Mouse (Mus musculus) right cerebral cortex, postnatal 10 days (tissue): ENCODE measurements around the gene Rpgrip1l.

Experiments used
- DNase-seq, 2 experiments: peaks; one replicate each; pipeline ENCODE4 v3.0.0; 2021; ENCODE audit warnings: low spot score in 2 of 2

Gene Rpgrip1l

DNA sequence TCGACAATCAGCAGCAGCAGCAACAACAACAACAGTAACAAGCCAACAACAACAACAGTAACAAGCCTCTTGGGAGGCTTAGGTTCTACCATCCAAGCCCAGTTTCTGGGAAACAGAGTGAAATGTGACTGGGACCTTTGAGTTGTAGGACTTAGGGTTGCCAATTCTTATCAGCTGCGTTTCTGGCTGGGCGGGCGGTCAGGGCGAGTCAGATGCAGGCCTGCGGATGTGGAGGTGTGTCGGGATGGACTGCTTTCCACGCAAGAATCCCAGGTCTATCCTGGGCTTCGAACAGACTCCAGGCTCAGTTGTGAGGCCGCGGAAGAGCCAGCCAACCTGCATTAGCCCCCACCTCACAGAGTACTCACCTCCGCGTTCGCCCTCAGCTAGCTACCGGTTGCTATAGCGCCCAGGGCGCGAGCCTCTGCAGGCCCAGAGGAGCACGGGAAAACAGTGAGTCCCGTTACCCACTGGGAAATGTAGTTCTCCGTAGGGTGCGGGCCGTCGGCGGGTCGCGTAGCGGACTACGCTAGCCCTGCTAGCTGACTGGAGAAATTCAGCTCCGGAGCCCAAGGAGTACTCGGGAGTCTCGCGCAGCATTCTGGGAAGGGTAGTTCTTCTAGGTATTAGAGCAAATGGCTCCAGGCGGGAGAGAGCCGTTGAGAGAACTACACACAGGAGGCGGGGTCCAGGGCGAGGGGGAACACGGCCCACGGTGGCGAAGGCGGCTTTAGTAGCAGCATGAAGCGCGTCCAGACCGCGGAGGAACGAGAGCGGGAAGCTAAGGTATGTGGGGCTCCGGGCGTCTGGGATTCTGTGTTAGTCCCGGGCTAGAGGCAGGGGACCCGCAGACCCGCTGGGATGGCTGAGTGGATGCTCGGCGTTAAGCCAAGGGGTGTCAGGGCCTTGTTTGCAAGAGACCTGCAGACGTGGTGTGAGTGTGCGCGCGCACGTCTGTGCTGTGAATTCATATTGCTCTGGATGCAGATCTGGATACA is at the start of gene Rpgrip1l, which contains the start of gene Fto:
Rpgrip1l (minus strand) TSS at position 428 of the 998 bp plus-strand sequence.
Fto (plus strand) TSS at position 691 of the 998 bp plus-strand sequence.
- peak; percentile 99 to 100 for DNase-seq

DNA sequence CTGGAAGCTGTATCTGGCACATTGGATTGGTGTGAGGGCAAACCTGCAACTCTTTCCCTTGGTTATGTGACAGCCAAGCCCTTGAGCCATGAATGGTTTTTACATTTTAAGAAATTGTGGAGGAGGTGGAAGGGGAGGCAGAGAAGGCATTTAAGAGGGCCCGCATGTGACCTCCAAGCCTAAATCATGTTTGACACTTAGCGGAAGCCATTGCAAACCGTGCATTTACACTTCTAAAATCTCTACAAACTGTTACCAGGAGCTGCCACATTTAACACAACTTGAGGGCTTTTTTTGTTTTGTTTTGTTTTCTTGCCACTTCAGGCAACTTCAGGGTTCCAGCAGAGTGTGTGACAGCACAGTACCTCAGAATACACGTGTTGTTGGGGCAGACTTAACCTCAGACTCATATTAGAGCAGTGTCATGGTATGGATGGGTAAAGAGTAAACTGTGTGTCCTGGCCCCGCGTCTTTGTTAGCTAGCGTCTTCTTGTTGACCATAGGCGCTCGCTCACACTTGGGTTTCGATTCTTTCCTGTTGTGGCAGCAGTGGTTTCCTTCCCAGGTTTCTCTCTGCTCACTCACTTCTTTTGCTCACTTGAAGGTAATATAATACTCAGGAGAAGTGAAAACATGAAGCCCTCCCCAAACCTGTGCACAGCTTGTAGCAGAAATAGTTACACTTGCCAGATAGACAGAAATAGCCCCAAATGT is 47.7 kb upstream of the Rpgrip1l start:
- DNase-seq = no peak

DNA sequence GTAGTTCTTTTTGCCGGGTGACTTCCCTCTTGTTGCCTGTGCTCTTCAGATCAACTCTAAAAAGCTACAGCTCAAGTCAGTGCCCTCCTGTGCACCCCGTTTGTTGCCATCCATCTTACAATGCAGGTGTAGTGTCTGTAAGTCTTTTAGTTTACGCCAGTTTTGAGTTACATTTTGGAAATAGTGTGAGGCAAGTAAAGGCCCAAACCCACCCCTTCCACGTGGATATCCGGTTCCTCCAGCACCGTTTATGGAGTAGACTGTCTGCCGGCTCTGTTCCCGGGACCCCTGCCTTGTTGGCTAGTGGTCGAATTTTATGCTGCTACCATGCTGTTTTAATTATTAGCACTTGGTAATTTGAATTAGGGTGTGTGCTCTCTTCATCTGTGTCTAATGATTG is 46.4 kb upstream of the Rpgrip1l start:
- peak in 1 of 2 experiments; percentile 14 for DNase-seq

DNA sequence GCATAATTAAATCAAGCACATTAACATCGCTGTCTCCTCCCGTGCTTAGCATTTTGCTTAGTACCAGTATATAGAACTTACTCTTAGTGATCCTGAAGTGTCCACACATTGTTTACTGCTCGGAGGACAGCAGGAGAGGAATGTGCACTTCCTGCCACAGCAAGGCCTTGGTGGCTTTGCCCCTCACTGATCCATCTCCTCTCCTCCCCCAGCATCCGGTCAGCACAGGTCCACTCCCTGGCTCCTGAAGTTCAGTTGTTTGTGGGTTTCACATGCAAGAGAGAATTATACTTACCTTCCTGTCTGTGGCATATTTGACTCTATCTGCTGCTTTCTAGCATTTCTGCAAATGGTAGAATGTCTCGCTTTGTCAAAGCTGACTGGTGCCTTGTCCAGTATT is 45.0 kb upstream of the Rpgrip1l start:
- no peak for DNase-seq

DNA sequence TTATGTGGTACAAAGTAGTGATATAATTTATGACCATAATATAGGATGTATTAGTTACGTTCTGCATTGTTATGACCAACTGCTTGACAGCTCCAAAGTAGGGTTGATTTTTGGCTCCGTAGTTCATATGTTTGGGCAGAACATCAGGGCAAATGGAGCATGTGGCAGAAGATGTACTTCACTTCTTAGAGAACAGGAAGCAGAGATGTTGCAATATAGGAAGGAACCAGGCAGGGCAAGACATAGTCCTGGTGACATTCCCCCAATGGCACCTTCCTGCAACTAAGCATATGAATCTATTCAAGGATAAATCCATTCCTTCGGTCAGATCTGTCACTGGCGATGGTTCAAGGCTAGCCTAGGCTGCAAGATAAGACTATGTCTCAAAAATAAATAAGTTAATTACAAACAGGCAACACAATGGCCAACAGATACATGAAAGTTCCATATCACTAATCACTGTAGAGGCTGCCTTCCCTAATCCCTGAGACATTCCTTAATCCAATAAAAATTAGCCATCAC is 44.5 kb upstream of the Rpgrip1l start:
- peak in 1 of 2 experiments; percentile 14 for DNase-seq

DNA sequence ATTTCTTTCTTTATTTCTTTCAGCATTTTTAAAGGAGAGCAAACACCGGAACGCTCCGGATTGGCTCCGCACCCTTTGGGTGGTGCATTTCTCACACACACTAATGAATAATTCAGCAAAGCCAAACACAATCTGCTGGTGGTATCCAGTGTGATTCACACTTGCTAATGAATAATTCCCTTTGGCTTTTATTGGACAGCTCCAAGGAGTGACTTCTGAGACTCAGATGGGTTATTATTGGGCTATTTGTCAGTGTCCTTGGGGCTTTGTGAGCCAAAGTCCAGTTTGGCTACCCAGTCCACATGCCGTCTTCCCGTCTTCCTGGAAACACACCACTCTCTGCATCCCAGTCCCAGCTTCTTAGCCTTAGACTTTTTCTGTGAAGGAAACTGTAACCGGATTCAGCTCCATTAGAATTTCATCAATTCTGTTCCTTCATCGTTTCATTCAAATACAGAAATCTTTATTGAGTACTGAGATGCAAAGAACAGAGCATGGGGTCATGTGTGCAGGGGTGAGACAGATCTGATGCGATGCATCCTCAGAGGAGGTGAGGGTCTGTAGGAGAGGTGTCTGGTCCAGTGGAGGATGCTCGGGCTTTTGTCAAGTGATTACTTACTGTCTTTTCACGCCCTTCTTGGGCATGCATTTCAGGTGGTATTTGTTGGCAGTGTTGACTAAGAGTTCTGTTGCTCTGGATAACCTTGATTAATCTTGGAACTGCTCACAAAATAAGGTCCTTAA is 43.1 kb upstream of the Rpgrip1l start:
- DNase-seq = peak in 1 of 2 experiments; percentile 13

DNA sequence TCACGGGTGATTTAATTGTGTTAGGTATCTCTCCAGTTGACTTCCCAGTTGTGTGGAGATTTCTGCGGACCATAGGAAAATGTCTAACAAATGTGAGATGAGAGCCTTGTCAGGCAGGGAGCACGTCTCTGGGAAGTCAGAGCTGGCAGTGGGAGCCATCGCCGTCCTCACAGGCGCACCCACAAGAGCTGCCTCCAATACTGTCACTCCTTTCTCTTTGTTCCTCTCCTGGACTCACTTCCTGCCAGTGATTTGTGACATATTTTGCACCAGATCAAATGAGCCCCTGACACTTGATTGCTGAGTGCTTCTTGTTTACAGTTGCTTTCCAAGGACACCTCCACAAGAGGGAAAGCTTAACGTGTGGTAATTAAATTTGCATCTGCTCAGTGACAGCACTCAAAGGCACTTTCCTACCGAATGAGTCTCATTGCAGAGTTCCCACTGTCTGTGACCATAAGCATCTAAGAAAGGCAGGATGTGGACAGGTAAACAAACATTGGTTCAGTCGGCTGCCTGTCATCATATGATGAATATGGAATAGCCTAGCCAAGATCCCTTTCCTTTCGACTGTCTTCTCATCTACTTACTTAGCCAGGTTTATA is 42.3 kb upstream of the Rpgrip1l start:
- no peak for DNase-seq

DNA sequence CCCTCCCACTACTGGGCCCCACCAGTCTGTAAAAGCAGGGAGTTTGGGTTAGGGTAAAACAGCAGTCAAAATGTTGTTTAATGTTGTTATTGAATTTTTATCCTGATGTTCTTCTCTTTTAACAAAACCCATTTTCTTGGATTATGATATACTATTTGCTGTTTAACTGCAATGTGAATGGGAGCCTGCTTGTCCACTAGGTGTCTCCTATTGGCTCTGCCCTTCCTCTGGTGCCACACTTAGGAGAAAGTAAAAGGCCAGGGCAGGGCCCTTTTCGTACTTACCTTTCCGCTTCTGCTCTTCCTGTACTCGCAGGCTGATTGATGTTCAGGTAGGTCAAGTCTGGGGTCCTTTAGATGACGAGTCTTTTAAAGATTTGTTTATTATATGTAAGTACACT is 40.8 kb upstream of the Rpgrip1l start:
- DNase-seq = no peak

DNA sequence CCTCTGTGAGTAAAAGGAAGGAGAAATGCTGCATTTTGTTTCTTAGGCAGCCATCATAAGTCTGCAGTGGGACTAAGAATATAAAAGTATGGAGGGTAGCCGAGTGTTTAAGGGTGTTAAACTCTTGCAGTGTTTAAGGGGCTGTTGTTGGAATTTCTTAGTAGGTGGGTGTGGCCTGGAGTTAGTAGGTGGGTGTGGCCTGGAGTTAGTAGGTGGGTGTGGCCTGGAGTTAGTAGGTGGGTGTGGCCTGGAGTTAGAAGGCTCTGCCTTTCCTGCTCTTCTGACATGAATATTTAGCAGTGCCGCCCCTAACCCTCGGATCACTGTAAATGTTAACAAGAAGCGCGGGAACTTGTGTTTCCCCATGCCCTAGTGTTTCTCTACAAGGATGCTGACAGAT is 40.0 kb upstream of the Rpgrip1l start:
- peak in 1 of 2 experiments; percentile 12 for DNase-seq

DNA sequence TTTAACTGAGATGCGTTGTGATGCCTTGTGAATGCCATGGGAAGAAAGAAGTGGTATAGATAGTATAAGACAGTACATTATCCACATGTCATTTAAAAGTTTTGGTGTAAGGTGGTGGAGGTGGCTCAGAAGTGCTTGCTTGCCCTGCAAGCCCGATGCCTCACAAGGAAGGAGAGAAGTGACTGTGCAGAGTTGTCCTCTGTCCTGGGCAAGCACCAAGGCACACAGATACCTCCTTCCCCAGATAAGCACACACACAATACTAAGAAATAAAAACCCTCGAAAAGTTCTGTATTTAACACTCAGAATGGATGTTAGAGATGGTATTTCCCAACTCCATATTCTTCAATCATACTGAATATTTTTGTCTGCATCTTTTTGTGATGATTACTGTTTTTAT is 39.5 kb upstream of the Rpgrip1l start:
- peak in 1 of 2 experiments; percentile 6 for DNase-seq

DNA sequence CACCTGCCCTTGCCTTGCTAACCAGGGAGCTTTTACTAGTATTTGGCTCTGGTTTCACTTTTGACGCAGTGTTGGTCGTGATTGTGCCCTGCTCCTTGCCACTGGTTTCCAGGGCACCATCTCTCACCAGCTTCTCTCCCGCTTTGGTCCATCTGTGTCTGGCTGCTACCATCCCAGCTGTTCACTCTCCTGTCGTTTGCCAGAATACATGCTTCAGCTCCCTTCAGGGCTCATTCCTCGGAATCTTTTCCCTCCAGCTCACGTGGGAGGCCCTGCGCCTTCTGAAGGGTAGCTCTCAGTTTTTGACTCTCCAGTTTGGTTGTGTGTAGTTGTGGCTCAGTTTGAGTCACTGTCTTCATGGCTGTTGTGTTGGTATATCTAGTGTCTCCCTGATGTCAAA is 37.6 kb upstream of the Rpgrip1l start:
- peak in 1 of 2 experiments; percentile 29 for DNase-seq

DNA sequence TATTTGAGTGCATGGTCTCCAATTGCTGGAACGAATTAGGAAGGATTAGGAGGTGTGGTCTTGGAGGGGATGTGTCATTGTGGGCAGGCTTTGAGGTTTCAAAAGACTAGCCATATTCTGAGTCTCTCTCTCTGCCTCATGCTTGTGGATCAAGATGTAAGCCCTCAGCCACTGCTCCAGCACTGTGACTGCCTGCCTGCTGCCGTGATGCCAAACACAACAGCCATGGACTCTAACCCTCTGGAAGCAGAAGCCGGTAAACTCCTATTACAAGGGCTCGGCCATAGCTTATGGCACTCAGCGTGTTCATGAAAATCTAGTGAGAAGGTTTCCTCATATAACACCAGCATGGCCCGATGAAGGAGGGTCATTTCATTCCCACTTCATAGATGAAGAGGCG is 36.8 kb upstream of the Rpgrip1l start:
- DNase-seq = peak in 1 of 2 experiments; percentile 17

DNA sequence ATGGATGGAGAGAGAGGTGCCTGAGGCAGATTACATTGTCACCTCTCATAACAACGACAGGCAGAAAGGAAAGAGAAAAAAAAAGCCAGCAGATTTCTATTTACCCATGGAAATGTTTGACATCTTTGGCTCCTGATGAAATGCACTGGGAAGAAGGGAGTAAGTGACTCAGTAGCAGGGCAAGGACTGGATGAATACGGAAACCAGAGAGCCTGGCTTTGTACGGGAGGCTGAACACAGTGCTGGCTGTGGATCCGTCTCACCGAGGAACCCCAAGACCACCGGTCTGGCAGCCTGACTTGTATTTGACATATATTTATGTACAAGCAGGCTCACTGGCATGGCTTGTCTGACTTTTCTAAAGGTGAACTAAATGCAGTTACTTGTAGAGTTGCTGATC is 34.5 kb upstream of the Rpgrip1l start:
- DNase-seq = peak in 1 of 2 experiments; percentile 16

DNA sequence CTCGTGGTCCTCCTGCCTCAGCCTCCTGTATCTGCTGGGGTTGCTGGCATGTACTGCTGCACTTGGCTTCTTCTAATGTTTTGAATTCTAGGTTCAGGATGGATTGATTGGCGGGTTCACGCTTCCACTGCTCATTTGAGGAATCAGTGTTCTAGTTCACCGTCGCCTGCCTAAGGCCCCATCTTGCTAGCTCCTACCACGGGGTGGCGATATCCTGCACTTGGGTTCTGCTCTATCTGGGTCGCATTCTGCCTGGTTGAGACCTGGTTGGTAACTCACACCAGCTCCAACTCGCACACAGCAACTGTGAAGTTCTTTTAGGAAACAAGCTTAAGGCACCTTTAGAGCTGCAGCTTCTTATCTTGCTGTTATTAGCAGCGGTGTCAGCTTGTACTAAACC is 34.1 kb upstream of the Rpgrip1l start:
- DNase-seq = peak in 1 of 2 experiments; percentile 17

DNA sequence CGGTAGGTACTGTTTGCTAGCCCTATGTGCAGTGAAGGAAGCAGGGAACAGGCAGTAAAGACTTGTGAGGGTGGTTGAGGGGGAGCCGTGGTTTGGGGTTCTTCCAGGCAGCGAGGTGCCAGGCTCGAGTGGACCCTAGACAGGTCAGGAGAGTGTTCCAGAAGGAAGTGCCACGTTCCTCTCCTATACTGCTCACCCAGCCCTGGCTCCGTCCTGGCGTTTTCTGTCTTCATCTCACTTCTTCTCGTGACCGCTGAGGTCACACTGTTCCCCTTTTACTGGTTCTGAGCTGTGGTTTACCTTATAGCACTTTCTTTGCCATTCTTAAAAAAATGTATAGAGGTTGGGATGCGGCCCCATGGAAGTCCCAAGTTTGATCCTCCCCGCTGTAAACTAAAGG is 31.6 kb upstream of the Rpgrip1l start:
- DNase-seq = peak in 1 of 2 experiments; percentile 13

DNA sequence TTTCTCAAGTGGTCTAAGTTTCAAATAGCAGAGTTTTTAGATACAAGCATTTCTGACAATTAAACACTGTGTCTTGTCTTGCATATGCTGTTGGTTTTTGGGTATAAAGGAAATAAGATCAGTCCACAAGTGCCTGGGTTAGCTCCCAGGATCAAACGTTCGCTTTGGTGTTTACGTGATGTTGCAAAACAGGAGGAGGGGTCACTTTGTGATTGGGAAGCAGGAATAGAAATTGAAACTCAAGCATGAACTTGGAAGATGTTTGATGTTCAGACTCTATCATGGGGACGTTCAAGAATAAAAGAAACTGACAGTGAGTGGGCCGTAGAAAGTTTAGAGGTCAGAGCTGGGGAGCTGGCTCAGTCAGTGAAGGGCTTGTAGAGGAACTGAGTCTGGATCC is 29.7 kb upstream of the Rpgrip1l start:
- no peak for DNase-seq

DNA sequence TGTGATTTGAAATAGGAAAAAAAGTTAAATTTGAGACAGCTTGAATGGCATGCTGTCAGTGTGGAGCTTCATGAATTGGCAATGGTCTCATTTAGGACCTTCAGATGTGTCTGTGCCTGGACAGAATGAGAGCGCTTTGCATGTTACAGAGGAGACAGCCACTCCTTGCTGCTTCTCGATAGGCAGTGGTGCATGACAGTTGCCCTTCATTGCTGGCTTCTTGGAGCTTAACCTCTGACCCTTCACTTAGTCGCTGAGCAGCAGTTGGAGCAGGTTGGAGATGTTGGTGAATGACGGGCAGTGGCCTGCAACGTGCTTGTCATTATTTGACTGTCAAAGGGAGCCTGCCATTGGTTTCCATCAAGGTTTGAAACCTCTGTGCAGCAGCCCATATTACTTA is 29.1 kb upstream of the Rpgrip1l start:
- peak in 1 of 2 experiments; percentile 18 for DNase-seq

DNA sequence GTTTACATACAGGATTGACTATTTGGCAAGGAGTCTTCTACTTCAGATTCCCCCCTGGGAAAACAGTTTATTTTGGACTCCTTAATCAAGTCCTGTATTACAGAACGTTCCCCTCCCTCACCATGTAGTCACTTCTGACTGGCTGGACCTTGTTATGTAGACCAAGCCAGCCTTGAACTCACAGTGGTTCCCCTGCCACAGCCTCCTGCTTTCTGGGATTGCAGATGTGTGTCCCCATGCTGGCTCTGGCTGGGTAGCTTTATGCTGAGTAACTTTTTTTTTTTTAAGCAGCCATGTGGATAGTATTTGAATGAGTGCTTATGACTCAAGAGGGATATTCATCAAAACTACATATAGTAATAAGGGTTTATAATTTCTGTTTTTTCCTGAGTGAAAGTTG is 27.7 kb upstream of the Rpgrip1l start:
- peak in 1 of 2 experiments; percentile 10 for DNase-seq

DNA sequence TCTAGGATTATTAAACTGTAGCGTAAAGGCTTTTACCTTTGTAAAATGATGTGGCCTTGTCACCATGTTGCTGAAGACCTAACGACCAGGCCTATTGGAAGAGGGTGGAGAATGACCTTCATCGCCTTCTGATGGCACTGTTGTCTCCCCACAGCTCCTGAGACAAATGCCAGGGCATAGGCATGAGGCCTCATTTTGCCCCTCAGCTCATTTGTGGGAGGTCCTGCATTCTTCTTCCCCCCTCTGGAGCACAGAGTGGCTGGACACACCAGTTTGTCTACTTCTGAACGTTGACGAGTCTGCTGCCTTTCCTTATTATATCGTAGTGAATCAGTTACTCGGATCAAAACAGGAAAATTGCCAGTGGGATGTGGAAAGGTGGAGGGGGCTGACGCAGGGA is 26.6 kb upstream of the Rpgrip1l start:
- no peak for DNase-seq

DNA sequence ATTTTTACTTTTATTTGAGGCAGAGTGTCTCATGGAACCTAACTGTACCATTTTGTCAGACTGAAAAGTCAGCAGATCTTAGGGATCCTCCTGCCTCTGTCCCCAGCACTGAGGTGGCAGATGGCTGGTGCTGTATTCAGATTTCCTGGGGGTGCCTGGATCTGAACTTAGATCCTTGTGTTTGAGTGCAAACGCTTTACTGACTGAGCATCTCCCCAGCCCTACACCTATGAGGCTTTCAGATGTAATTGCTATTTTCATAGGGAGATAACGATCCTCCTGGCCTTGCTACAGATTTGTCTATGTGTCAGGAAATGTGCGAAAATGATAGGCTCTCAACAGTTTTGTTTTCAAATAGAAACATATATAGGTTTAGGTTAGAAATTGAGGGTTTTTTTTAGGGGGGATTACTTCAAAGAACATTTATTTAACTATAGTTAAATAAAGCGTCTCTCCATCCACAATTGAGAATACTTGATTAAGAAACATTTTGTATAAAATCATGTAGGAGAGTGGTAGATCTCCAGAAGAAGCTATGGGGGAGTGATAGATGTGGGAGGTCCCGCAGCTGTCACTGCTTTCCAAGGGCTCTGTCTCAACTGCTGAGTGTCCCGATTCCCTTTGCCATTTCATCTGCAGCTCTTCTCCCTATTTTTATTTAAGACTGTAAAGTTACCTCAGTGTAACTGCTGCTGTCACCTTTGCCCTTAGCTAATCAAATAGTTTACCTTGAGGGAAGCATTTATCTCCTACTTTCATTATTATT is 25.5 kb upstream of the Rpgrip1l start:
- peak in 1 of 2 experiments; percentile 11 for DNase-seq
